Mouse (Mus musculus) lung, postnatal 0 days (tissue): ENCODE data around the gene Rnf26.

Experiments used
- CTCF ChIP-seq: IDR thresholded peaks from 2 replicates; pipeline ENCODE4 v1.5.1; 2016; ENCODE audit warnings: antibody characterized with exemption, mild to moderate bottlenecking
- EP300 ChIP-seq: IDR thresholded peaks from 2 replicates; pipeline ENCODE4 v1.6.1; 2016; ENCODE audit warnings: antibody characterized with exemption, mild to moderate bottlenecking, control low read depth

GRCm38 (mm10) chr9:44084659-44085229 is 28.6 kb downstream of the Rnf26 start:
- TF ChIP-seq CTCF = no peak
- no peak for TF ChIP-seq EP300
